Mouse (Mus musculus) lung, adult 2 months (tissue): Measurements from ENCODE around the gene Cer1. TPM values are rescaled to one million over a fixed set of nuclear protein-coding genes. Genes with fewer than 3 reads are reported as not detected.

ENCODE experiments used
- DNase-seq: peaks from one replicate; pipeline ENCODE4 v3.0.0; 2022
- H3K4me1 ChIP-seq: fragments of 200-500 bp; 2 replicates; pipeline ENCODE4 v1.6.1; 2011; ENCODE audit warnings: low read length; ENCODE audit not compliant: control insufficient read depth, insufficient read depth
- H3K4me3 ChIP-seq: fragments of 200-500 bp; replicated peaks from 2 replicates; pipeline ENCODE3; 2011; ENCODE audit warnings: low read depth, mild to moderate bottlenecking, control low read depth, low read length; ENCODE audit errors: extremely low read depth
- CTCF ChIP-seq: fragments of 200-500 bp; IDR thresholded peaks from 2 replicates; pipeline ENCODE4 v1.5.1; 2011; ENCODE audit warnings: mild to moderate bottlenecking, low read length, control low read depth; ENCODE audit not compliant: insufficient read depth
- POLR2A ChIP-seq: fragments of 200-500 bp; IDR thresholded peaks from 2 replicates; pipeline ENCODE4 v1.6.1; 2011; ENCODE audit warnings: low read depth, mild to moderate bottlenecking, control low read depth, low read length, borderline replicate concordance; ENCODE audit errors: extremely low read depth
- WGBS: fragments of 180-500 bp; shearing (Covaris S2); methylation state at CpG from one replicate; pipeline ENCODE4 v1.1.7; 2018; 5-methylcytosine and 5-hydroxymethylcytosine counted together
- polyA plus RNA-seq: library from polyadenylated mRNA; depleted of rRNA; stranded (reverse); fragments of >200 nt; gene quantifications from 2 replicates; pipeline ENCODE4 v1.2.3, GENCODE M21; 2012

Cer1 gene
- polyA plus RNA-seq, 1 experiment = not detected

GRCm38 (mm10) chr4:82880243-82880642, 4.7 kb downstream of the Cer1 start:
- TF ChIP-seq CTCF (no peak), POLR2A (no peak)

GRCm38 (mm10) chr4:82879152-82879551, 5.8 kb downstream of the Cer1 start:
- 58% methylated on average over 6 of the region's 6 CpGs for WGBS
- Histone ChIP-seq H3K4me1 (no peaks in the 10 kb centered on the region), H3K4me3 (no peak overlapping the region)
- DNase-seq = no peak
- TF ChIP-seq CTCF (no peak), POLR2A (no peak)

More at GRCm38 (mm10) chr4:82880243-82880642, 4.7 kb downstream of the Cer1 start:
- H3K4me1 ChIP-seq = no peaks in the 10 kb centered on the region
- no peak overlapping the region for H3K4me3 ChIP-seq
- WGBS = 89% methylated on average over 2 of the region's 2 CpGs
- DNase-seq = no peak

GRCm38 (mm10) chr4:82876656-82877055, 8.3 kb downstream of the Cer1 start:
- 88% methylated on average over 2 of the region's 2 CpGs for WGBS

GRCm38 (mm10) chr4:82875532-82875931, 9.4 kb downstream of the Cer1 start:
- no peak for TF ChIP-seq CTCF
- no peak for TF ChIP-seq POLR2A
- Histone ChIP-seq H3K4me3 (no peak overlapping the region), H3K4me1 (no peaks in the 10 kb centered on the region)
- 45% methylated on average over 4 of the region's 4 CpGs for WGBS
- DNase-seq = peak; percentile 13

More at GRCm38 (mm10) chr4:82876656-82877055, 8.3 kb downstream of the Cer1 start:
- Histone ChIP-seq H3K4me1 (no peaks in the 10 kb centered on the region), H3K4me3 (no peak overlapping the region)
- no peak for DNase-seq
- TF ChIP-seq POLR2A (no peak), CTCF (no peak)

DNA sequence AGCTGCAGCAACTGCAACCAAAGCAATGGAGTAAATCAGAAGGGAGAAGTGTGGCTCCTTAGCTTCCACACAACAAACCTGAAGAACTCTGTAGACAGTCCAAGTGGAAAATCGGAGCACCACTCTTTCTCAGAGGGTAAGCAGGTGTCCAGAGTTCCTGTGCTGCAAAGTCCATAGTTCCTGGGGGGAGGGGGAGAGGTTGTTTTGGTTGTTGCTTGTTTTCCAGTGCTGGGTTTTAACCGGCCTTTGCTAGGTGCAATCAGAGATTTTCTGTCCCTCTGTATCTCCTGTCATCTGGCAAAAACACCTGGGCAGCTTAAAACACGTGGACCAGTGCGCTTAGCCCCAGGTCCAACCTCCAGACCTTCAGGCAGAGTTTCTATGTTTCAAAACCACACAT, 10.2 kb downstream of the Cer1 start:
- WGBS = 59% methylated on average over 4 of the region's 4 CpGs
- Histone ChIP-seq H3K4me1 (no peaks in the 10 kb centered on the region), H3K4me3 (no peak overlapping the region)
- TF ChIP-seq POLR2A = no peak
- TF ChIP-seq CTCF = no peak
- DNase-seq = no peak

DNA sequence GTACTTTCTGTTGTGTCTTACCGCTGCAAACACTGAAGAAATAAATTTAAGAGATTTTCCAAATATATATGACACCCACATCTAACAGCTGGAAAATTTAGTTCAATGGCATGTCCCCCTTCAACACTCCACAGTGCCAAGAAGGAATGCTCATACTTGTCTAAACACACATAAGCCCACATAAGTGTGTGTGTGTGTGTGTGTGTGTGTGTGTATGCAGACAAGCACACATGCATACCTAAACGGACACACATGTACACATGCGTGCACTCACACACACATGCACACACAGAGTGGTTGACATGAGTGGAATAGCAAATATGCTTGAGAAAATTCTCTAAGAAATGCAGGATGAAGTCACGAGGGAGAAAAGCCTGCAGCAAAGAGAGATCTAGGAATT, 12.4 kb downstream of the Cer1 start:
- no peak for DNase-seq
- TF ChIP-seq CTCF = no peak
- no peak for TF ChIP-seq POLR2A
- H3K4me1 ChIP-seq = no peaks in the 10 kb centered on the region
- WGBS = 58% methylated on average over 4 of the region's 4 CpGs
- no peak overlapping the region for H3K4me3 ChIP-seq

GRCm38 (mm10) chr4:82872121-82872520, 12.8 kb downstream of the Cer1 start:
- WGBS = 42% methylated on average over 6 of the region's 6 CpGs

GRCm38 (mm10) chr4:82870931-82871330, 14.0 kb downstream of the Cer1 start:
- 67% methylated on average over 6 of the region's 6 CpGs for WGBS
- H3K4me3 ChIP-seq = no peak overlapping the region
- TF ChIP-seq POLR2A (no peak), CTCF (no peak)
- DNase-seq = no peak
- H3K4me1 ChIP-seq = no peaks in the 10 kb centered on the region

More at GRCm38 (mm10) chr4:82872121-82872520, 12.8 kb downstream of the Cer1 start:
- Histone ChIP-seq H3K4me1 (no peaks in the 10 kb centered on the region), H3K4me3 (no peak overlapping the region)
- TF ChIP-seq POLR2A (no peak), CTCF (no peak)
- no peak for DNase-seq

DNA sequence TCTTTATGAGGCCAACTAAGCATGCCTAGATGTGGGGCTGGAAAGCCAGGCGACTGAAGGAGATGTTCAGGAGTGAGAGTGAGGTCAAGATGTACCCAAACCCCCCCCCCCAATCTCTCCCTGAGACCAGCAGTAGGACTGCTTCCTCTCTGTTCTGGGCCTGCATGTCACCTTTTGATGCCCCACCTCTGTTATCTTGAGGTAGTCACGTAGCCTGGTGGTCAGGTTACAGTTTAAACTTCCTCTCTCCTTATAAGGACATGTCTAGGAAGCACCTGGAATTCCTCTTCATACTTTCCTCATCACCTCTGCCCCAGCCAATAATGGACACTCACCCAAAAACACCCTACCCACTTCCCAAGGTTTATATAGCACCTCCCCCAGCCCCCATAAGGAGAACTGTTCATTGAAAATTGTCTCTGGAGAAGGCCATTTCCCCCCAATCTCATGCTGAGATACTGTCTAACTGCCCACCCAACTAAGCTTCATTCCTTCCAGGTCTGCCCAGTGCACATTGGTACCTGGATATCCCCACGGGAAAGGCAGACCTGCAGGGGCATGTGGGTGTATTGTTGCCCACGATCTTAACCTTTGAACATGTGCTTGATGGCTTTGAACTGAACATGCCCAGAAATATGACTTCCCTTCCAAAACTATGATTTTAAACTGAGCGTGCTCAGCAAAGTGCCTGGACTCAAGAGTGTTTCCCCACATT, 17.1 kb downstream of the Cer1 start:
- no peak for DNase-seq
- no peaks in the 10 kb centered on the region for H3K4me1 ChIP-seq
- 85% methylated on average over 5 of the region's 5 CpGs for WGBS
- TF ChIP-seq CTCF (no peak), POLR2A (no peak)
- no peak overlapping the region for H3K4me3 ChIP-seq

DNA sequence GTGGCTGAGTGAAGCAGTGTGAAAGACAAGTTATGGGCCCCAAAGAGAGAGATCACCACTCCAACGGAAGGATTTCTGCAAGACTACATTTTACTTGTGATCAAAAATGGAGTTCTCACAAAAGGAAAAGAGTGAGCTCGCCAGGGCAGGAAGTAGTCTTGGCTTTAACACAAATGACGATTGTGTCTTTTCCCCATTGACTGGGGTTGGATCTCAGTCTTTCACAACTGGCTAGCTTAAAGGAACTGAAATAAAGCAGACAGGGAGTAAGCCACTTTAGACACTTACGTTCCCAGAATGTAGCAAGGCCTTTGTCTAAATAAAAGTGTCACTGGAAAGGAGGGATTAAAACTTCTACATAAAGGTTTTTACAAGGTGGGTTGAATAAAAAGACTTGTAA, 17.8 kb downstream of the Cer1 start:
- Histone ChIP-seq H3K4me3 (no peak overlapping the region), H3K4me1 (no peaks in the 10 kb centered on the region)
- no peak for TF ChIP-seq POLR2A
- TF ChIP-seq CTCF = no peak
- WGBS = 38% methylated on average over 4 of the region's 4 CpGs
- DNase-seq = no peak
